Mouse (Mus musculus) E14TG2a.4 (cell line): Measurements from ENCODE around the gene Tmem230.

Experiments
- CTCF ChIP-seq: conservative IDR thresholded peaks from 2 replicates; pipeline ENCODE4 v1.5.1; 2014; ENCODE audit warnings: low read length
- NANOG ChIP-seq: IDR thresholded peaks from 2 replicates; pipeline ENCODE4 v1.6.1; 2014; ENCODE audit warnings: borderline replicate concordance, low read length, mixed read lengths
- POU5F1 ChIP-seq: IDR thresholded peaks from 2 replicates; pipeline ENCODE4 v1.6.1; 2014; ENCODE audit warnings: low read length, borderline replicate concordance

DNA sequence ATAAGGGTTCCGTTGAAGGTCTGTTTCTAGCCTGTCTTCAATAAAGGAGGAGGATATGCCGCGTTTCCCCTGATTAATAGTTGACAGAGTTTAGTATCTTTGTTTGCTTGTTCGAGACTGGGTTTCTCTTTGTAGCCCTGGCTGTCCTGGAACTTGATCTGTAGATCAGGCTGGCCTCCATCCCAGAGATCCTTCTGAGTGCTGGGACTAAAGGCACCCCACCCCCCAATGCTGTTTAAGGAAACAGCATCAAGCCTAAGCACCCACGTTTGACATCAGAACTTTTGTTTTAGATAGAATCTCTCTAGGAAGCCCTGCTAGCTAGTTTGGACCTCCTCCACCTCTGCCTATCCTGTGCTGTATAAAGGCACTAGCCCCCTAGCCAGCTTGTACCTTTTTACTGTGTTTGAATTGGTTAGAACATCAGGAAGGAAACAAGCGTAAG, 16.7 kb upstream of the Tmem230 start:
- TF ChIP-seq CTCF (no peak), POU5F1 (no peak), NANOG (no peak)
